Mouse (Mus musculus) ES-Bruce4 (cell line): ENCODE measurements around the gene Olfr835.

ENCODE experiments used
- EP300 ChIP-seq: IDR thresholded peaks from 2 replicates; pipeline ENCODE4 v1.6.1; 2011; ENCODE audit warnings: low read depth, low read length; ENCODE audit not compliant: insufficient read depth
- POLR2A ChIP-seq: IDR thresholded peaks from one replicate; pipeline ENCODE4 v1.8.1; 2011; ENCODE audit warnings: low read length; ENCODE audit not compliant: insufficient read depth

GRCm38 (mm10) chr9:18987690-18988089 is 44.8 kb upstream of the Olfr835 start, which contains the start of gene Olfr834:
- TF ChIP-seq EP300 = no peak
- no peak for TF ChIP-seq POLR2A
